Mouse (Mus musculus) liver, postnatal 0 days (tissue): ENCODE results near the gene Wdr93. TPM values are rescaled to one million over a fixed set of nuclear protein-coding genes. Genes with fewer than 3 reads are reported as not detected.
"Not testable (repeated sequence)": the region's sequence is repeated elsewhere in the genome, so short reads cannot be mapped to it uniquely, and the experiment has no call there.

Source experiments
- ATAC-seq: fragments of 200-750 bp; cut with Nextera tagmentation; 2 replicates; pipeline ENCODE4 v1.8.0; 2017; ENCODE audit warnings: mild to moderate bottlenecking, moderate library complexity
- DNase-seq: peaks from one replicate; pipeline ENCODE4 v3.0.0-alpha.2; 2016
- H3K27ac ChIP-seq: fragments of 300-500 bp; sonication (generic); 2 replicates; pipeline ENCODE4 v1.5.1; 2014; ENCODE audit warnings: antibody characterized with exemption, moderate library complexity, mild to moderate bottlenecking, low read depth
- H3K27me3 ChIP-seq: fragments of 300-500 bp; sonication (generic); 2 replicates; pipeline ENCODE4 v1.6.1; 2014; ENCODE audit warnings: low read length, control low read depth, mixed read lengths; ENCODE audit not compliant: insufficient read depth
- H3K36me3 ChIP-seq: fragments of 300-500 bp; sonication (generic); replicated peaks from 2 replicates; pipeline ENCODE4 v1.6.1; 2014; ENCODE audit warnings: mild to moderate bottlenecking, control low read depth, low read length, moderate library complexity, mixed read lengths; ENCODE audit not compliant: insufficient read depth
- H3K4me1 ChIP-seq: fragments of 300-500 bp; sonication (generic); 2 replicates; pipeline ENCODE4 v1.6.1; 2014; ENCODE audit warnings: antibody characterized with exemption, mild to moderate bottlenecking, control low read depth; ENCODE audit not compliant: insufficient read depth
- H3K4me2 ChIP-seq: fragments of 300-500 bp; sonication (generic); 2 replicates; pipeline ENCODE4 v1.6.1; 2014; ENCODE audit warnings: low read depth, mild to moderate bottlenecking, low read length, moderate library complexity, mixed read lengths
- H3K4me3 ChIP-seq: fragments of 300-500 bp; sonication (generic); 2 replicates; pipeline ENCODE4 v1.5.1; 2014; ENCODE audit warnings: low read depth, low read length
- H3K9ac ChIP-seq: fragments of 300-500 bp; sonication (generic); replicated peaks from 2 replicates; pipeline ENCODE4 v1.6.1; 2014; ENCODE audit warnings: mild to moderate bottlenecking, moderate library complexity
- H3K9me3 ChIP-seq: fragments of 300-500 bp; sonication (generic); 2 replicates; pipeline ENCODE4 v1.6.1; 2016; ENCODE audit warnings: mild to moderate bottlenecking, control low read depth, low read length, mixed read lengths
- CTCF ChIP-seq: sonication (generic); IDR thresholded peaks from 2 replicates; pipeline ENCODE4 v1.5.1; 2016; ENCODE audit warnings: antibody characterized with exemption, low read depth
- EP300 ChIP-seq: IDR thresholded peaks from 2 replicates; pipeline ENCODE4 v1.6.1; 2016; ENCODE audit warnings: antibody characterized with exemption, low read depth, mild to moderate bottlenecking
- WGBS: fragments of 180-500 bp; shearing (Covaris S2); extraction: QIAGEN DNeasy Blood & Tissue Kit; methylation state at CpG from one replicate; pipeline ENCODE4 v1.1.7; 2014; ENCODE audit not compliant: insufficient replicate concordance; 5-methylcytosine and 5-hydroxymethylcytosine counted together
- polyA plus RNA-seq: library from polyadenylated mRNA; unstranded; fragments of >200 nt; fragmentation: Nextera tagmentation; extraction: Ambion mirVana; gene quantifications from 2 replicates; pipeline ENCODE4 v1.2.1, GENCODE M21; 2015

The Wdr93 gene
- polyA plus RNA-seq, 1 experiment from 2014 or later, result 0.11 TPM

DNA sequence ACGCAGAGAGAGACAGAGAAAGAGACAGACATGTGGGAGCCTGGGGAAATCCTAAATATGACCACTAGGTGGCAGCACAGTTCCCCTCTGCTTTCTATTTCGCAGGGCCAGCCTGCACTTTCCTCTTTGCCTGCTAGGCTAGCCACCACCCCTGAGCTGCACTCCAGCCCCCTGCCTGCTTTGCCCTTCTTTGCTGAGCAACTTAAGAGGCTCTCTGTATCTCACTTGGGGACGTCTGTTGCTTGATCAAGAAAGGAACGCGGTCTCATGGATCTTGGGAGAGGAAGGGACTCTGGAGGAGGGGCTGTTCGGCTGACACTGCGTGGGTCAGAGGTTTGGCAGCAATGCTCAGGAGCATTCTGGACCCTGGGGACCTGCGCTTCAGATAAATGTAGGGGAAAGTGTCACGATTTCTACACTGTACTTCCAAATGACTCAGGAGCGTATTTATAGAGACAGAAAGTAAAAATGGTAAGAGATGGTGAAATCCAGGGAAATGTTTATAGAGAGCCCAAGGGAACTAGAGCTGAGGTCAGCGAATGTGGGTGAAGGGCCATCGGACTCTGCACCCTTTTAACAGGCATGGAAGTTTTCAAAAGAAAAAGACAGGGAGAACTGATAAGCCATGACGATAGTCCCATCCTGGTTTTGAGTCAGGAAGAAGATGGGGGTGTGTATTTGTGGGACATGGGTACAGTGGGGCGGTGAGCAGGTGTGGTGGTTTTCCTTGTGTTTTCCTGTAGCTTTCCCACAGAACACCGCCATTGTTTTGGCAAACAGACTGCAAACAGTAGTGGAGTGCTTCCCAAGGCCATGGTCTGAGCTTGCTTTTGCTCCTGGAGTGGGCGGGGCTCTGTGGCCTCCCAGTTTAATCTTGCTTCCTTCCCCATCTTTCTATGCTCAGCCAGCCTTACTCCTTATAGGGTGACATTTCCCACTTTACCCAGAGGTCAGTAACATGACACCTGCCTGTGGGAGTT lies 38.0 kb downstream of the Wdr93 start:
- peak; percentile 79 for DNase-seq
- no peaks in the 10 kb centered on the region for H3K27me3 ChIP-seq

DNA sequence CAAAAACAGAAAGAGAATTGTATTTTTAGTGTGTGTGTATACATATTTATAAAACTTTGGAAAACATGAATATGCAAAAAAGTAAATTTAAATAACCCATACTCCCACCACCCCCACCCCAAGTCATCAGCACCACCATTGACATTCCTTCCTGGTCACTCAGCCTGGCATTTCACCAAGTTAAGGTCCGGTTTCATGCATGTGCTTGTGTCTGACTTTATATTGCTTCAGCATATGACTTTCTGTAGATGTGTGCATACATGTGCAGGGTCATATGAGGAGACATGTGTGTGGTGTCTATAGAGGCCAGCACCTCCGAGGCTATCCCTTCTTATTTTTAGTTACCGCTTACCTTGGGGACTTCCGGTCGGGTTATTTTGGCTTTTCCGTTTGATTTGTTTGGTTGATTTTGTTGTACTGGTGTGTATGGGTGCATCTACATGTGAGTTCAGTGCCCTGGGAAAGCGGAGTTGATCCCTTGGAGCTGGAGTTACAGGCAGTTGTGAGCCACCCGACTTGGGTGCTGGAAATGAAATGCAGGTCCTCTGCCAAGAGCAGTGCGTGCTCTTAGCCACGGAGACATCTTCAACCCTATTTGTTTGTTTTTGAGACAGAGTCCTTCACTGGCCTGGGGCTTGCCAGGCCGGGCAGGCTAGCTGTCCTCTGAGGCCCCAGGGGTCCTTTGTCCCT lies 39.0 kb downstream of the Wdr93 start:
- WGBS, result 77% methylated on average over 11 of the region's 11 CpGs
- peak overlapping the region; percentile 97 for H3K27ac ChIP-seq
- no peaks in the 10 kb centered on the region for H3K9me3 ChIP-seq
- H3K4me1 ChIP-seq, result no peaks in the 10 kb centered on the region
- no peaks in the 10 kb centered on the region for H3K36me3 ChIP-seq
- TF ChIP-seq CTCF, result no peak
- TF ChIP-seq EP300, result no peak
- DNase-seq (no peak), ATAC-seq (no peak)
- no peak overlapping the region for H3K4me3 ChIP-seq
- H3K9ac ChIP-seq, result no peak overlapping the region
- no peaks in the 10 kb centered on the region for H3K27me3 ChIP-seq
- no peak overlapping the region for H3K4me2 ChIP-seq

More for the DNA sequence above, 38.0 kb downstream of the Wdr93 start:
- Histone ChIP-seq H3K36me3 (no peaks in the 10 kb centered on the region), H3K4me2 (peak overlapping the region; percentile 72), H3K4me3 (peak overlapping the region; percentile 45), H3K27ac (peak overlapping the region; percentile 97), H3K4me1 (no peaks in the 10 kb centered on the region), H3K9me3 (no peaks in the 10 kb centered on the region), H3K9ac (peak overlapping the region; percentile 61)
- ATAC-seq, result peak; percentile 91
- TF ChIP-seq CTCF, result peak; percentile 95
- TF ChIP-seq EP300, result peak; percentile 47; the same call in 1 of the 2 replicates
- WGBS, result 14% methylated on average over 16 of the region's 16 CpGs

DNA sequence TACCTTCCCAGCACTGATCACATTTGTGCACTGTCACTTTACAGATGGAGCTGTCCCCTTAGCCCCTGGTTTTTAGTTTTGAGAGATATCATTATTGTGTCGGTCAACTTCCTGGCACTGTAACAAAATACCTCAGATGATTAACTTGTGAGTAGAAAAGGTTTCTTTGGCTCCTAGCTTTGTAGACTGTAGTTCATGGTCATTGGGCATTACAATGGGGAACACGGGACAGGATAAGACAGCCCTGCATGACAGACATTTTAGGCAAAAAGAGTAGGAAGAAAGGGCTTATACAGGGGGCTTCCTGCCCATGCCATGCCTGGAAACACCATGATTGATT lies 39.5 kb downstream of the Wdr93 start:
- peak overlapping the region; percentile 97 for H3K27ac ChIP-seq
- no peak for DNase-seq
- H3K9me3 ChIP-seq, result no peaks in the 10 kb centered on the region
- TF ChIP-seq CTCF (no peak), EP300 (no peak)
- H3K4me2 ChIP-seq, result no peak overlapping the region
- no peak overlapping the region for H3K4me3 ChIP-seq
- no peak overlapping the region for H3K9ac ChIP-seq
- no peaks in the 10 kb centered on the region for H3K36me3 ChIP-seq
- H3K27me3 ChIP-seq, result no peaks in the 10 kb centered on the region
- no peak for ATAC-seq
- no peaks in the 10 kb centered on the region for H3K4me1 ChIP-seq
- 66% methylated on average over 2 of the region's 2 CpGs for WGBS

DNA sequence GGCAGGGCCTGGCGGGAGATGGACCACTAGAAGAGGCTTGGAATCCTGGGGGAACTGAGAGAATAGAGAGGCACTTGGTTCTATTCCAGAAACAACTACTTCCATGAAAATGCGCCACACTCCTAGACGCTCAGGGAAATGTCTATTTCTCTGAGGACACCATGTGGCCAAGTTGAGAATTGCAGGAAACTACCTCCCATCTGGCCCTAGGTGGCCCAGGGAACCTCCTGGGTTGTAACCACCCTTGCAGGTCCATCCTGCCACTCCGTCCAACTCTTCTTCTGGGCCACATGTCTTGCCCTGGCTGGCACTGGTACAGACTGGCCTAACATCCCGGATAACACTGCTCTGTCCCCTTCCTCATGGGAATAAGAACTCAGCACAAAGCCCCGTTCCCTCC lies 43.3 kb downstream of the Wdr93 start:
- DNase-seq (peak; percentile 66), ATAC-seq (peak; percentile 52; the same call in 1 of the 2 replicates)
- Histone ChIP-seq H3K9ac (no peak overlapping the region), H3K27me3 (peaks cover 2% of the 10 kb centered on the region), H3K4me2 (no peak overlapping the region), H3K36me3 (no peaks in the 10 kb centered on the region), H3K4me1 (no peaks in the 10 kb centered on the region; the same call in 1 of the 2 replicates), H3K4me3 (no peak overlapping the region), H3K9me3 (no peaks in the 10 kb centered on the region), H3K27ac (no peak overlapping the region)
- WGBS, result 21% methylated on average over 6 of the region's 6 CpGs
- TF ChIP-seq EP300 (no peak), CTCF (peak; percentile 79)

DNA sequence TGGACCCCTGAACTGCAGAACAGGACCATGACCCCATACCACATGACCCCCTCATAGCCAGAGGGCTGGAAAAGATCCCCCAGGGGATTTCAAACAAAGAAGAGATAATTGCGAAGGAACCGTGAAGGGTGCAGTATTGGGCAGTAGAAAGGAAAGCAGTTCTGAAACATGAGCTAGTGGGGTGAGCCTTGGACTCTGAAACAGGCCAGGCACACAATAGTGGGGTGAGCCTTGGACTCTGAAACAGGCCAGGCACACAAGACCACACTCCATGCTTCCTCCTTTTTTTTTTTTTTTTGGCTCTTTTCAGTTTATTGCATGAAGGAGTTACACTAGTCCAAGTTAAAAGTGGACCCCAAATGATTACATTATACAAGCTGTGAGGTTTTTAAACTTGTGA lies 46.8 kb downstream of the Wdr93 start:
- not testable (repeated sequence) for H3K9me3 ChIP-seq, H3K9ac ChIP-seq, H3K27ac ChIP-seq, H3K4me2 ChIP-seq, DNase-seq, H3K4me3 ChIP-seq, H3K36me3 ChIP-seq
- WGBS, result 43% methylated on average over 2 of the region's 2 CpGs
- Histone ChIP-seq H3K27me3 (peaks cover 36% of the 10 kb centered on the region), H3K4me1 (peaks cover 13% of the 10 kb centered on the region)
- peak; percentile 36; the same call in 1 of the 2 replicates for ATAC-seq

DNA sequence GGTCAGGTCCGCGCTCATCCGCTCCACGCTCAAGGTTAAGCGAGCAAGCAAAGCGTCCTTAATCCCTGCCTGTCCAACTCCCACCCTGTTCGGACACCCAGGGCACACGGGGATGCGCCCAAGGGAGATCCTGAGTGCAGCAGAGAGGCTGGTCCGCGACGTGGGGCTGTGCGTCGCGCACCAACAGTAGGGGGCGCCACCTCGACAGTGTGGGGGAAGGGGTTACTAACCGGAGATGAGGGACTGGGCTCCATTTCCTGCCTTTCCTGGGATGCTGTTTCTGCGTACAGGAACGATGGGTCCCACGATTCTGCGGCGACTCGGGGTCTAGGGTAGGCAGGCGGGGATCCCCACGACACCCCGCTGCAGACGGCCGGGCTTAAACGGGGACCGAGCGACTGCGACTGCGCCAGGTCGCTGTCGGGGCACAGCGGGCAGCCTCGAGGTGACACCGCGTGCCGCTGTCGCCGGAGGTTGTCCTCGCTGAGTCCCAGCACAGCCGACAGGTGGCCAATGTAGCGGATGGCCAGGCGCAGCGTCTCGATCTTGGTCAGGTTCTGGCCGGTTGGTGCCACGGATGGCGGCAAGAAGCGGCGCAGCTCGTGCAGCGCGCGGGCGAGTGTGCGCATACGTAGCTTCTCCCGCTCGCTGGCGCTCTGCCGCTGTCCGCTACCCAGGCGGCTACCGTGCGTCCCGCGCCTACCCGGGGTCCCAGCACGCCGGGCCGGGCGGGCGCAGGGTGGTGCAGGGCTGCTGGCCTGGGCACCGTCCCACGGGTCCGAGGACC lies 49.9 kb downstream of the Wdr93 start:
- Histone ChIP-seq H3K36me3 (no peaks in the 10 kb centered on the region), H3K27ac (no peak overlapping the region), H3K4me3 (peak overlapping the region; percentile 29), H3K9ac (no peak overlapping the region), H3K4me1 (peaks cover 13% of the 10 kb centered on the region), H3K4me2 (peak overlapping the region; percentile 65), H3K9me3 (no peaks in the 10 kb centered on the region), H3K27me3 (peaks cover 39% of the 10 kb centered on the region)
- DNase-seq (peak; percentile 54), ATAC-seq (peak; percentile 66)
- WGBS, result 6% methylated on average over 76 of the region's 80 CpGs
- no peak for TF ChIP-seq EP300
- peak; percentile 64 for TF ChIP-seq CTCF
